Mouse (Mus musculus): Measurements from ENCODE around the gene Ldlrad3. TPM values are rescaled to one million over a fixed set of nuclear protein-coding genes. Genes with fewer than 3 reads are reported as not detected.

Gene Ldlrad3
- polyA plus RNA-seq, 1 experiment = 35.9 TPM

- peak overlapping the region; percentile 53 for H3K4me3 ChIP-seq (ENCODE audit: insufficient read depth, low read length)
- H3K4me1 ChIP-seq (ENCODE audit: control insufficient read depth, insufficient read depth, low read length) = peaks cover 52% of the 10 kb centered on the region
- peak overlapping the region; percentile 58 for H3K27ac ChIP-seq (ENCODE audit: insufficient read depth, low read depth, low read length)
- TF ChIP-seq POLR2A (IDR thresholded peaks at IDR 0.05; ENCODE audit: borderline replicate concordance, low read depth, low read length) (no peak), CTCF (IDR thresholded peaks at IDR 0.05; ENCODE audit: low read depth, low read length) (peak; percentile 71)
Measured at GRCm38 (mm10) chr2:102036665-102037511, 149.3 kb downstream of the Ldlrad3 start.

GRCm38 (mm10) chr2:102034513-102034879 is 151.7 kb downstream of the Ldlrad3 start:
- Histone ChIP-seq H3K4me1 (ENCODE audit: control insufficient read depth, insufficient read depth, low read length) (peaks cover 42% of the 10 kb centered on the region), H3K4me3 (ENCODE audit: insufficient read depth, low read length) (no peak overlapping the region), H3K27ac (ENCODE audit: insufficient read depth, low read depth, low read length) (peak overlapping the region; percentile 37; the same call in 1 of the 2 replicates)
- TF ChIP-seq POLR2A (IDR thresholded peaks at IDR 0.05; ENCODE audit: borderline replicate concordance, low read depth, low read length) (no peak), CTCF (IDR thresholded peaks at IDR 0.05; ENCODE audit: low read depth, low read length) (no peak)

- H3K27ac ChIP-seq (ENCODE audit: insufficient read depth, low read depth, low read length) = peak overlapping the region; percentile 37; the same call in 1 of the 2 replicates
- peaks cover 38% of the 10 kb centered on the region for H3K4me1 ChIP-seq (ENCODE audit: control insufficient read depth, insufficient read depth, low read length)
- no peak for TF ChIP-seq POLR2A (IDR thresholded peaks at IDR 0.05; ENCODE audit: borderline replicate concordance, low read depth, low read length)
- TF ChIP-seq CTCF (IDR thresholded peaks at IDR 0.05; ENCODE audit: low read depth, low read length) = no peak
- H3K4me3 ChIP-seq (ENCODE audit: insufficient read depth, low read length) = no peak overlapping the region
Measured at GRCm38 (mm10) chr2:102033818-102034512, 152.2 kb downstream of the Ldlrad3 start.

GRCm38 (mm10) chr2:102032713-102033343 is 153.4 kb downstream of the Ldlrad3 start:
- Histone ChIP-seq H3K4me1 (ENCODE audit: control insufficient read depth, insufficient read depth, low read length) (peaks cover 27% of the 10 kb centered on the region), H3K4me3 (ENCODE audit: insufficient read depth, low read length) (no peak overlapping the region), H3K27ac (ENCODE audit: insufficient read depth, low read depth, low read length) (no peak overlapping the region)
- TF ChIP-seq POLR2A (IDR thresholded peaks at IDR 0.05; ENCODE audit: borderline replicate concordance, low read depth, low read length) (no peak), CTCF (IDR thresholded peaks at IDR 0.05; ENCODE audit: low read depth, low read length) (no peak)

- TF ChIP-seq CTCF (IDR thresholded peaks at IDR 0.05; ENCODE audit: low read depth, low read length) (peak; percentile 40; the same call in 1 of the 2 replicates), POLR2A (IDR thresholded peaks at IDR 0.05; ENCODE audit: borderline replicate concordance, low read depth, low read length) (no peak)
- Histone ChIP-seq H3K4me3 (ENCODE audit: insufficient read depth, low read length) (no peak overlapping the region), H3K27ac (ENCODE audit: insufficient read depth, low read depth, low read length) (no peak overlapping the region), H3K4me1 (ENCODE audit: control insufficient read depth, insufficient read depth, low read length) (peaks cover 15% of the 10 kb centered on the region)
Measured at GRCm38 (mm10) chr2:102030652-102031051, 155.5 kb downstream of the Ldlrad3 start.

- TF ChIP-seq CTCF (IDR thresholded peaks at IDR 0.05; ENCODE audit: low read depth, low read length) = no peak
- TF ChIP-seq POLR2A (IDR thresholded peaks at IDR 0.05; ENCODE audit: borderline replicate concordance, low read depth, low read length) = no peak
- Histone ChIP-seq H3K4me3 (ENCODE audit: insufficient read depth, low read length) (no peak overlapping the region), H3K27ac (ENCODE audit: insufficient read depth, low read depth, low read length) (no peak overlapping the region), H3K4me1 (ENCODE audit: control insufficient read depth, insufficient read depth, low read length) (peaks cover 14% of the 10 kb centered on the region)
Measured at GRCm38 (mm10) chr2:102030152-102030551, 156.0 kb downstream of the Ldlrad3 start.

GRCm38 (mm10) chr2:102029682-102030081 is 156.5 kb downstream of the Ldlrad3 start:
- peaks cover 11% of the 10 kb centered on the region for H3K4me1 ChIP-seq (ENCODE audit: control insufficient read depth, insufficient read depth, low read length)
- TF ChIP-seq POLR2A (IDR thresholded peaks at IDR 0.05; ENCODE audit: borderline replicate concordance, low read depth, low read length) (no peak), CTCF (IDR thresholded peaks at IDR 0.05; ENCODE audit: low read depth, low read length) (no peak)
- no peak overlapping the region for H3K4me3 ChIP-seq (ENCODE audit: insufficient read depth, low read length)
- H3K27ac ChIP-seq (ENCODE audit: insufficient read depth, low read depth, low read length) = no peak overlapping the region

GRCm38 (mm10) chr2:102027265-102027664 is 158.9 kb downstream of the Ldlrad3 start:
- Histone ChIP-seq H3K4me3 (ENCODE audit: insufficient read depth, low read length) (no peak overlapping the region), H3K27ac (ENCODE audit: insufficient read depth, low read depth, low read length) (no peak overlapping the region), H3K4me1 (ENCODE audit: control insufficient read depth, insufficient read depth, low read length) (no peaks in the 10 kb centered on the region)
- TF ChIP-seq CTCF (IDR thresholded peaks at IDR 0.05; ENCODE audit: low read depth, low read length) = no peak
- no peak for TF ChIP-seq POLR2A (IDR thresholded peaks at IDR 0.05; ENCODE audit: borderline replicate concordance, low read depth, low read length)

- H3K4me3 ChIP-seq (ENCODE audit: insufficient read depth, low read length) = no peak overlapping the region
- no peak for TF ChIP-seq POLR2A (IDR thresholded peaks at IDR 0.05; ENCODE audit: borderline replicate concordance, low read depth, low read length)
- no peak for TF ChIP-seq CTCF (IDR thresholded peaks at IDR 0.05; ENCODE audit: low read depth, low read length)
Measured at GRCm38 (mm10) chr2:102026156-102026555, 160.0 kb downstream of the Ldlrad3 start.

More at GRCm38 (mm10) chr2:102026156-102026555, 160.0 kb downstream of the Ldlrad3 start:
- H3K27ac ChIP-seq (ENCODE audit: insufficient read depth, low read depth, low read length) = no peak overlapping the region
- H3K4me1 ChIP-seq (ENCODE audit: control insufficient read depth, insufficient read depth, low read length) = no peaks in the 10 kb centered on the region
